Mouse (Mus musculus) embryonic facial prominence, embryonic 10.5 days (tissue): ENCODE data around the gene Nucks1. TPM values are rescaled to one million over a fixed set of nuclear protein-coding genes. Genes with fewer than 3 reads are reported as not detected.

Source experiments
- DNase-seq: peaks from one replicate; pipeline ENCODE4 v3.0.0-alpha.2; 2017; ENCODE audit warnings: low spot score
- H3K27ac ChIP-seq: fragments of 300-500 bp; sonication (generic); replicated peaks from 2 replicates; pipeline ENCODE4 v1.5.1; 2016; ENCODE audit warnings: mild to moderate bottlenecking
- H3K27me3 ChIP-seq: fragments of 300-500 bp; sonication (generic); replicated peaks from 2 replicates; pipeline ENCODE4 v1.6.1; 2016; ENCODE audit warnings: low read depth, mild to moderate bottlenecking; ENCODE audit not compliant: poor library complexity, severe bottlenecking
- H3K36me3 ChIP-seq: fragments of 300-500 bp; sonication (generic); replicated peaks from 2 replicates; pipeline ENCODE4 v1.6.1; 2016; ENCODE audit warnings: mild to moderate bottlenecking, moderate library complexity
- H3K4me1 ChIP-seq: fragments of 300-500 bp; sonication (generic); 2 replicates; pipeline ENCODE4 v1.6.1; 2016
- H3K4me3 ChIP-seq: fragments of 300-500 bp; sonication (generic); 2 replicates; pipeline ENCODE4 v1.5.1; 2016; ENCODE audit warnings: mild to moderate bottlenecking, moderate library complexity
- H3K9me3 ChIP-seq: fragments of 300-500 bp; sonication (generic); 2 replicates; pipeline ENCODE4 v1.6.1; 2016; ENCODE audit warnings: mild to moderate bottlenecking
- WGBS: fragments of 180-500 bp; shearing (Covaris S2); methylation state at CpG from one replicate; pipeline ENCODE4 v1.1.7; 2016; 5-methylcytosine and 5-hydroxymethylcytosine counted together
- polyA plus RNA-seq: library from polyadenylated mRNA; unstranded; fragments of >200 nt; fragmentation: Nextera tagmentation; extraction: Ambion mirVana; gene quantifications from 2 replicates; pipeline ENCODE4 v1.2.1, GENCODE M21; 2016

Gene Nucks1
- polyA plus RNA-seq, 1 experiment from 2014 or later, result 105 TPM

DNA sequence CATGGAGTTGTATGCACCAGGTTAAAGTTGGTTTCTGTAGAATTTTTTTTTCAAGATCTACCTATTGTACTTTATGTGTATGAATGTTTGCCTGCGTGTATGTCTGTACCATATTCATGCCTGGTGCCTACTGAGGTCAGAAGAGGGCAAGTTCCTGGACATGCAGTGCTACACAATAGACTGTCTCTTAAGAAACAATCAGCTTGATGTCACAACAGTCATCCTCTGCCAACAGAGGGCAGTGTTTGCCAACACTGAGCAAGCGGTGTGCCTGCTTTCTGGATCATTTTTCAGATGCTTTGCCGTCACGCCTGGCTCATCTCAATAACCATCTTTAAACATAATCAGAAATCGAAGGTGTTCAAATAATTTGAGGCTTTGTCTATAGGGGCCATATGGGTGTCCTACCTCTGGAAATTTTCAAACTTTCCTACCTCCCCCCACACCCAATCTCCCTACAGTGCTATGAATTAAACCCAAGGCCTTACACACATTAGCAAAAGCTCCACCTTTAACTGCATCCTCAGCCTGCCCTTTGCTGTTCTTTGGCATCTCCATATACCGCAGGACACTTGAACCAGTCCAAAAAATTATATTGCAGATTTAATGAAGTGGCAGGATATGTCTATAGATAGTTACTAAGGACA, 27.4 kb downstream of the Nucks1 start:
- WGBS, result 69% methylated on average over 6 of the region's 6 CpGs
- Histone ChIP-seq H3K27ac (no peak overlapping the region), H3K36me3 (peaks cover 59% of the 10 kb centered on the region), H3K9me3 (no peaks in the 10 kb centered on the region), H3K27me3 (no peaks in the 10 kb centered on the region), H3K4me1 (peaks cover 8% of the 10 kb centered on the region; the same call in 1 of the 2 replicates), H3K4me3 (no peak overlapping the region)
- peak; percentile 63 for DNase-seq

- Histone ChIP-seq H3K4me1 (peaks cover 8% of the 10 kb centered on the region; the same call in 1 of the 2 replicates), H3K27me3 (no peaks in the 10 kb centered on the region), H3K36me3 (peaks cover 49% of the 10 kb centered on the region), H3K27ac (no peak overlapping the region), H3K4me3 (no peak overlapping the region), H3K9me3 (no peaks in the 10 kb centered on the region)
- DNase-seq, result no peak
- 97% methylated on average over 1 of the region's 1 CpGs for WGBS
These were observed 28.5 kb downstream of the Nucks1 start for GRCm38 (mm10) chr1:131938811-131939210.

- Histone ChIP-seq H3K27me3 (no peaks in the 10 kb centered on the region), H3K36me3 (peaks cover 31% of the 10 kb centered on the region), H3K9me3 (no peaks in the 10 kb centered on the region), H3K27ac (no peak overlapping the region), H3K4me1 (peaks cover 12% of the 10 kb centered on the region), H3K4me3 (no peak overlapping the region)
- WGBS, result 71% methylated on average over 2 of the region's 2 CpGs
- no peak for DNase-seq
These were observed 30.4 kb downstream of the Nucks1 start for GRCm38 (mm10) chr1:131940711-131941244.

- Histone ChIP-seq H3K27me3 (no peaks in the 10 kb centered on the region), H3K36me3 (peaks cover 27% of the 10 kb centered on the region), H3K4me1 (peaks cover 16% of the 10 kb centered on the region), H3K4me3 (no peak overlapping the region), H3K9me3 (no peaks in the 10 kb centered on the region), H3K27ac (no peak overlapping the region)
- DNase-seq, result no peak
- 98% methylated on average over 1 of the region's 1 CpGs for WGBS
These were observed 31.2 kb downstream of the Nucks1 start for GRCm38 (mm10) chr1:131941501-131941900.

DNA sequence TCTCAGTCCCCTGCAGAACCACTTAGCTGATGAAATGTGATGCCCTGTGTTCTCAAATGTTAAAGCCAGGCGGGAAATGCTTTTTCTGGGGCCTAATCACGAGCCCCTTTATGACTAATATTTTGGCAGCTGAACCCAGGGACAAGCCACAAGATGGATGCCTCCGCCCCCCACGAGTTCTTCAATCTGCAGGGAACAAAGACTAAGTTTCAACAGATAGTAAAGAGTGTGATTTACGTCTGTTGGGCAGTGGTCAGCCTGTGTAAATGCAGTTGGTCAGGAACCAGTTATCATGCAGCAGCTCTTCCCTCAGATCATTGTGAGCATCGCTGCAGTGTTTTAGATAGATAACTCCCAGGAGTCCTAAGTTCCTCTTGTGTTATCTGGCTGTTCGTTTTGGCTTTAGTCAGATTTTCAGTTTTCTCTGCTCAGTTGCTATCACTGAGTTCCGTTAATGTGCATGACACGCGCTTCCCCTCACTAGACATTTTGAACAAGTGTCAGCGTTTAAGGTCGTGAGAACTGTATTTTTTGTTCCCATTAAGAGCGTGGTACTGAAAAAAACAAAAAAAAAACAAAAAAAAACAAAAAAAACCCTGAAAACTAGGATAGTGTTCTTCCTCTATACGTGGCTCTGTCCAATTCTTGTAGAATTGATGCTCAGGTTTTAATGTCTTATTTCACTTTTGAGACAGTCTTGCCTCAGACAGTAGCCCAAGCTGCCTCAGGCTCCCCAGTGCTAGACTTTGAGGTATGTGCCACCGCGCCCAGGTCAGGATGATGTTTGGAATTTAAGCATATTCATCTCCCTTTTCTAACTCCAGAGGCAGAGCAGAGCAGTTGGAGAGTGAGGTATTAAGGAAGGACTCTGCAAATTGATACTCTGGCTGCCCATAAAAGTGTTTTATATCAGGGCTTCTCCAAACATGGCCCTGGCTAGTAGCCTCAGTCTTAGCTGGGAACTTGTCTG, 32.6 kb downstream of the Nucks1 start:
- H3K27ac ChIP-seq, result no peak overlapping the region
- H3K27me3 ChIP-seq, result no peaks in the 10 kb centered on the region
- no peak for DNase-seq
- H3K4me1 ChIP-seq, result peaks cover 25% of the 10 kb centered on the region
- 80% methylated on average over 16 of the region's 16 CpGs for WGBS
- peaks cover 12% of the 10 kb centered on the region for H3K36me3 ChIP-seq
- no peaks in the 10 kb centered on the region for H3K9me3 ChIP-seq
- H3K4me3 ChIP-seq, result no peak overlapping the region

- 69% methylated on average over 10 of the region's 10 CpGs for whole genome bisulfite sequencing
- H3K4me1 ChIP-seq, result peaks cover 28% of the 10 kb centered on the region
- no peaks in the 10 kb centered on the region for H3K36me3 ChIP-seq
- H3K4me3 ChIP-seq, result no peak overlapping the region
- no peaks in the 10 kb centered on the region for H3K27me3 ChIP-seq
- no peaks in the 10 kb centered on the region for H3K9me3 ChIP-seq
- DNase-seq, result no peak
- H3K27ac ChIP-seq, result no peak overlapping the region
These were observed 35.5 kb downstream of the Nucks1 start for GRCm38 (mm10) chr1:131945674-131946440.

GRCm38 (mm10) chr1:131946462-131947215, 36.3 kb downstream of the Nucks1 start:
- 83% methylated on average over 11 of the region's 11 CpGs for WGBS
- no peak for DNase-seq
- H3K36me3 ChIP-seq, result no peaks in the 10 kb centered on the region
- H3K27ac ChIP-seq, result no peak overlapping the region
- H3K4me1 ChIP-seq, result peaks cover 26% of the 10 kb centered on the region
- no peaks in the 10 kb centered on the region for H3K9me3 ChIP-seq
- H3K4me3 ChIP-seq, result no peak overlapping the region
- no peaks in the 10 kb centered on the region for H3K27me3 ChIP-seq

- 28% methylated on average over 1 of the region's 1 CpGs for WGBS
- H3K4me3 ChIP-seq, result no peak overlapping the region
- no peaks in the 10 kb centered on the region for H3K9me3 ChIP-seq
- peak overlapping the region; percentile 10; the same call in 1 of the 2 replicates for H3K27ac ChIP-seq
- H3K36me3 ChIP-seq, result no peaks in the 10 kb centered on the region
- DNase-seq, result no peak
- 0 out of 2 replicates have a peak, but pooled peaks cover 6% of the 10 kb centered on the region for H3K27me3 ChIP-seq
- peaks cover 21% of the 10 kb centered on the region for H3K4me1 ChIP-seq
These were observed 37.7 kb downstream of the Nucks1 start for GRCm38 (mm10) chr1:131947997-131948525.

DNA sequence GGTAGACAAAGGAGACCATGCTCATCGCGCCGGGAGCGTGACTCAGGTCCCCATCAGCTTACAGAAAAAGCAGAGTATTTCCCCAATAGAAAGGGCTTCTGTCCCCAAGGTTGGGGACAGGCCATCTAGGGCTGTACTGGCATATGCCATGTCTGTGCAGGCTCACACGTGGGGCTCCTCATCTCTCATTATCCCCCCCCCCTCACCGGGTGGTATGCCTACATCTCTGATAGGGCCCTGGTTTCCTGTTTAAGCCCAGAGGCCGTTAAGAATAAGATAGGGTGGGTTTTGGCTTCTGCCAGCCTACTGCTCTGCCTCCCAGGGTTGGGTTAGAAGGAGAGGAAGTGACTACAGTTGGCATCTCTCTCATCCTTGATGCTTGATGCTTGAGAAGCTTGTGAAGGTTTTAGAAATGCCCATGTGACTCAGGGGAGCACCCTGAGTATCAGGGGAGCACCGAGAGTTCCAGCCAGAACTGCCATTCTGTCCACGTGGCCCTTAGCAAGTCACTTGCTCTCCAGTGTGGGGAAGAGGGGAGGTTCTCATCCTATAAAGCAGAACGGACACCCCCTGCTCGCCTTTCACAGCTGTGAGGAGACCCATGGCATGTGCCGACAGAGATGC, 44.0 kb downstream of the Nucks1 start:
- 86% methylated on average over 12 of the region's 12 CpGs for WGBS

DNA sequence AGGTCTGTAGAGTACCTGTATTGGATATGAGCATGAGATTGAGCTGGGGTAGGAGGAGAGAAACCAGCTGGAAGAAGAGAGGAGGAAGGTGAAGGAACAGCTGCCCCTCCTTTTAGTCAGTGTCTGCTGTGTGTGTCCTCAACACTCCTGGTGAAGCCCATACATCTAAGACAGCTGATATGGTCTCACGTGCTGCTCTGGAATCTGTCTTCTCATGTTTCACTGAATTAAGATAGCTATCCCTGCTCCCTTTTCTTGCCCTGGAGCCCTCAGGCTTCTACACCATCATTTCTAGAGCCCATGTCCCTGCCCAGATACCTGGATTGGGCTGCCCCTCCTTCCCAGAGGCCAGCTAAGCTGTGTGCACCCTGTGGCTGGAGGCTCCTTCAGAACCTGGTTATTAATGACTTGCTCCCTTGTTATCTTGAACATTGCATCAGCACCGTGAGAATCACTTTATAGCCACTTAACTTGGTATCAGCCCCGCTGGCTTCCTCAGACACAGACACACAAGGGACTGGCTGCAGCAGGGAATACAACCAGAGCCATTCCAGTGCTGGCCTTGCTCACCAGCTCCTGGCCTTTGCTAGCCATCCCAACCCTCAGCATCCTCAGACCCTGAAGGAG, 44.9 kb downstream of the Nucks1 start:
- no peaks in the 10 kb centered on the region for H3K9me3 ChIP-seq
- WGBS, result 58% methylated on average over 3 of the region's 3 CpGs
- no peak overlapping the region for H3K27ac ChIP-seq
- H3K27me3 ChIP-seq, result peaks cover 34% of the 10 kb centered on the region
- no peak overlapping the region for H3K4me3 ChIP-seq
- DNase-seq, result no peak
- peaks cover 20% of the 10 kb centered on the region for H3K4me1 ChIP-seq
- no peaks in the 10 kb centered on the region for H3K36me3 ChIP-seq

More for the DNA sequence above, 44.0 kb downstream of the Nucks1 start:
- no peak overlapping the region; the same call in 1 of the 2 replicates for H3K27ac ChIP-seq
- no peak for DNase-seq
- no peak overlapping the region for H3K4me3 ChIP-seq
- H3K9me3 ChIP-seq, result no peaks in the 10 kb centered on the region
- peaks cover 25% of the 10 kb centered on the region; the same call in 1 of the 2 replicates for H3K27me3 ChIP-seq
- peaks cover 20% of the 10 kb centered on the region for H3K4me1 ChIP-seq
- no peaks in the 10 kb centered on the region for H3K36me3 ChIP-seq

DNA sequence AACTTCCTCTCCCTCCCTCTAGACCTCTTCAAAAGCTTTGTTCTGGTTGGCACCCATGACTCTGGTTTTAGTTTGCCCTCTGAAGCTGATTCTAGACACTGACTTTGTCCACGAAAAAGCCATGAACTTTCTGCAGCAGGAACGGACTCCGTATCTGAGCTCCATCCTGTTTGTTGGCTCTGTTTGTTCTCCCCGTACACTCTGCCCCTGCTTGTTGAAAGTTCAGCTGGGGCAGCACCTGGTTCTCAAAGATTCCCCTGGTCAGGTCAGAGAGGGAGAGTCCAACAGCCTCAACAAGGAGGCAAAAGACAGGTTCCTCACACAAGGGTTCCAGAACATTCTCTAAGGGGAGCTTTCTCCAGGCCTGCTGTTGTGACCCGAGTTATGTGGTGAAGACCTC, 47.1 kb downstream of the Nucks1 start:
- peaks cover 24% of the 10 kb centered on the region for H3K4me1 ChIP-seq

More for the DNA sequence above, 47.1 kb downstream of the Nucks1 start:
- Histone ChIP-seq H3K36me3 (no peaks in the 10 kb centered on the region), H3K9me3 (no peaks in the 10 kb centered on the region), H3K27me3 (peaks cover 56% of the 10 kb centered on the region), H3K4me3 (no peak overlapping the region), H3K27ac (no peak overlapping the region)
- 77% methylated on average over 5 of the region's 5 CpGs for WGBS
- no peak for DNase-seq
